Mouse (Mus musculus): ENCODE results near the gene Odf2.

Odf2 gene

GRCm38 (mm10) chr2:29889066-29889944 lies at the start of gene Odf2:
TSS of gene Odf2 (plus strand) at chr2:29889221.
- peak; percentile 100 for DNase-seq (ENCODE audit: inconsistent ontology term)

- DNase-seq (ENCODE audit: inconsistent ontology term) = no peak
Measured at GRCm38 (mm10) chr2:29839460-29839859, 49.6 kb upstream of the Odf2 start.

- no peak for DNase-seq (ENCODE audit: inconsistent ontology term)
Measured at GRCm38 (mm10) chr2:29843231-29844105, 45.6 kb upstream of the Odf2 start.

- no peak for DNase-seq (ENCODE audit: inconsistent ontology term)
Measured at GRCm38 (mm10) chr2:29844115-29844514, 44.9 kb upstream of the Odf2 start.

- no peak for DNase-seq (ENCODE audit: inconsistent ontology term)
Measured at GRCm38 (mm10) chr2:29844661-29845060, 44.4 kb upstream of the Odf2 start.

- DNase-seq (ENCODE audit: inconsistent ontology term) = no peak
Measured at GRCm38 (mm10) chr2:29845636-29846035, 43.4 kb upstream of the Odf2 start.

- peak; percentile 29 for DNase-seq (ENCODE audit: inconsistent ontology term)
Measured at GRCm38 (mm10) chr2:29846061-29846853, 42.8 kb upstream of the Odf2 start.

- DNase-seq (ENCODE audit: inconsistent ontology term) = no peak
Measured at GRCm38 (mm10) chr2:29846911-29847310, 42.1 kb upstream of the Odf2 start.

- peak; percentile 21 for DNase-seq (ENCODE audit: inconsistent ontology term)
Measured at GRCm38 (mm10) chr2:29849041-29849440, 40.0 kb upstream of the Odf2 start.

- DNase-seq (ENCODE audit: inconsistent ontology term) = peak; percentile 19
Measured at GRCm38 (mm10) chr2:29849841-29850480, 39.1 kb upstream of the Odf2 start.

- DNase-seq (ENCODE audit: inconsistent ontology term) = no peak
Measured at GRCm38 (mm10) chr2:29852957-29853485, 36.0 kb upstream of the Odf2 start.

GRCm38 (mm10) chr2:29853736-29854135 lies 35.3 kb upstream of the Odf2 start:
- DNase-seq (ENCODE audit: inconsistent ontology term) = no peak

- DNase-seq (ENCODE audit: inconsistent ontology term) = no peak
Measured at GRCm38 (mm10) chr2:29855585-29856210, 33.3 kb upstream of the Odf2 start.

GRCm38 (mm10) chr2:29856451-29857260 lies 32.4 kb upstream of the Odf2 start:
- peak; percentile 74 for DNase-seq (ENCODE audit: inconsistent ontology term)

- peak; percentile 82 for DNase-seq (ENCODE audit: inconsistent ontology term)
Measured at GRCm38 (mm10) chr2:29857341-29857740, 31.7 kb upstream of the Odf2 start.

GRCm38 (mm10) chr2:29857967-29858366 lies 31.1 kb upstream of the Odf2 start:
- DNase-seq (ENCODE audit: inconsistent ontology term) = no peak

- DNase-seq (ENCODE audit: inconsistent ontology term) = peak; percentile 16
Measured at GRCm38 (mm10) chr2:29858748-29859473, 30.1 kb upstream of the Odf2 start.

- no peak for DNase-seq (ENCODE audit: inconsistent ontology term)
Measured at GRCm38 (mm10) chr2:29865125-29865524, 23.9 kb upstream of the Odf2 start.
